Mouse (Mus musculus) lung, postnatal 10 days (tissue): ENCODE measurements around the gene Atxn10.

Experiments
- DNase-seq: peaks from one replicate; pipeline ENCODE4 v3.0.0; 2021

Gene Atxn10

GRCm38 (mm10) chr15:85479919-85480318 is 143.9 kb downstream of the Atxn10 start:
- no peak for DNase-seq

- DNase-seq: peak; percentile 69
These were observed 144.6 kb downstream of the Atxn10 start for GRCm38 (mm10) chr15:85480630-85481029.

GRCm38 (mm10) chr15:85488900-85489299 is 152.9 kb downstream of the Atxn10 start:
- no peak for DNase-seq

DNA sequence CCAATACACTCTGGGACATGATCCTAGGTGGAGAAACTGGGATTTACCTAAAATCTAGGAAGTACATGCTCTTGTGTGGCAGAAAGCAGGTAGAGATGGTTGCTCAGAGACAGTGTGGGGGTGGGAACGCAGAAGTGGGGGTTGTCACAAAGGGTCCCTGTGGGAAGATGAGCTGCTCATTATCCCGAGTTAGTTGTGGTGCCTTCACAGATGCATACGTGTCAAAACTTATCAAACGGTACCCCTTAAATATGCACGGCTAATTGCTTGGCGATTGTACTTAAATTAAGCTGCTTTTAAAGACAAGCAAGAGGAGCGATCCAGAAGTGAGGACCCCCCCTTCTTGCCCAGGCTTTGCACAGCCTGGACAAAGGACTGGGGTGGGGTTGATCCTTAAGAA is 153.7 kb downstream of the Atxn10 start:
- DNase-seq: no peak

GRCm38 (mm10) chr15:85494163-85494621 is 158.1 kb downstream of the Atxn10 start:
- DNase-seq: no peak

GRCm38 (mm10) chr15:85497548-85497947 is 161.5 kb downstream of the Atxn10 start:
- DNase-seq: no peak

DNA sequence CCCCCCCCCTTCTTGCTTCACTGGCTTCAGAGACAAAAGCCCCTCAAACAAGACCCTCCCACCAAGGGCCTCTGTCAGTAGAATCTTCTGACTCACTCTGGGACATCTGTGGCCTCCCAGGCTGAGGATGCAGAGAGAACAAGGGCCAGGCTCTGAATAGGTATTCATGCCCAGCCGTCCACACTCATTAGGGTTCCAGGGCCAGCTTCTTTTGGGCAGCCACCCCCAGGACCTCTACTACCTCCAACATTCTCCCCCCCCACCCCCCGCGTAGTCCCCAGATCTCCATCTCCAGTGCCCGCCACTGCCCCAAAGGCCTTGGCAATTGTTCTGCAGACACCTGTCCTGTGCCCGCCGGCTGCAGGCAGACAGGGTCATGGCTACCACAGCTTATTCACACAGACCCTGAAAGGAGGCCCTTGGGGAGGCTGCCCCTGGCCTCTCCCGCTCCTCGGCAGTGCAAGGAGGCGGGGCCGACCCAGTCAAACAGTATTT is 162.0 kb downstream of the Atxn10 start:
- no peak for DNase-seq

DNA sequence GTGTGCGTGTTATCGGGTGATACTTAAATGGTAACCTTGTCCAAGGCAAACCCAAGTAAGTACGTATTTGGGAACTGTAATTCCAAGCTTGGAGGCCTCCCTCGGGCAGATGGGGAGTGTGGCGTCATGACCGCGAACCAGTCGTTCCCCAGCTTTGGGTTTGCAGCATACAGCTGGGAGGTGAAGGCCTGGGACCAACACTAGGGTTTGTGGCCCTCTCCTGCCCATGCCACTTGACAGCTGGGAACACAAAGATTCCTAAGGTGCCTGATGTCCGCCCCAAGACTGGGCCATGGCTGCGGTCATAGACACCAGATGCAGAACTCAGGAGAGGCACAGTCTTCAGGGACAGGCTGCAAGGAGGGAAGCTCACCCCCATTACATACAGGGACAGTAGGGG is 164.2 kb downstream of the Atxn10 start:
- no peak for DNase-seq

GRCm38 (mm10) chr15:85503127-85503526 is 167.1 kb downstream of the Atxn10 start, which contains the start of gene 7530416G11Rik:
TSS of gene 7530416G11Rik (minus strand) at chr15:85503227.
- no peak for DNase-seq

- peak; percentile 80 for DNase-seq
These were observed 169.3 kb downstream of the Atxn10 start for GRCm38 (mm10) chr15:85505118-85505925.

- no peak for DNase-seq
These were observed 170.6 kb downstream of the Atxn10 start for GRCm38 (mm10) chr15:85506680-85507079.

GRCm38 (mm10) chr15:85507370-85508014 is 171.4 kb downstream of the Atxn10 start:
- no peak for DNase-seq
